Mouse (Mus musculus): ENCODE data around the gene Spef1.

The Spef1 gene

GRCm38 (mm10) chr2:131124166-131124565, 62.9 kb downstream of the Spef1 start:
- DNase-seq (ENCODE audit: low spot score in 2 of 2) = no peak

Measured in right cerebral cortex, adult 2 months (tissue).